ENCODE assay signal across 8 mouse cellular contexts in genomic region chr11:22710596-22710995, GRCm38 (mm10).
DNase-seq lines count a peak whose midpoint lies in the region; ATAC-seq and TF ChIP-seq lines count a peak whose summit lies in the region.

No protein-coding gene starts in this region.

- H3K9me3 ChIP-seq in liver, postnatal 0 days (ENCODE audit: low read length): no peaks in the 10 kb centered on the region

- DNase-seq in adrenal gland, postnatal 14 days: peak; percentile 61
- no peak for DNase-seq in adrenal gland, postnatal 10 days
- DNase-seq in left cerebral cortex, postnatal 10 days (ENCODE audit: extremely low spot score in 1 of 2, low spot score in 2 of 2): peak; percentile 22 to 35
- no peak for DNase-seq in left cerebral cortex, adult 8-10 months (ENCODE audit: low spot score in 2 of 2)
- DNase-seq in embryo, embryonic 11 days: peak; percentile 44
- DNase-seq in liver, postnatal 0 days: no peak
- peak; percentile 56 for DNase-seq in retina, embryonic 14.5 days (ENCODE audit: low spot score)
- no peak for DNase-seq in ovary, postnatal 14 days (ENCODE audit: low spot score)

- H3K4me1 ChIP-seq in liver, postnatal 0 days (ENCODE audit: insufficient read depth): no peaks in the 10 kb centered on the region

- WGBS in liver, postnatal 0 days (ENCODE audit: insufficient replicate concordance): 81% methylated on average over 2 of the region's 2 CpGs

- TF ChIP-seq CTCF in liver, postnatal 0 days (IDR thresholded peaks at IDR 0.05; ENCODE audit: low read depth): peak; percentile 63

- ATAC-seq in liver, postnatal 0 days: peak; percentile 53; the same call in 1 of the 2 replicates

- no peak for TF ChIP-seq EP300 in liver, postnatal 0 days (IDR thresholded peaks at IDR 0.05; ENCODE audit: low read depth)

- no peak overlapping the region for H3K27ac ChIP-seq in liver, postnatal 0 days (ENCODE audit: low read depth)

- intact Hi-C loops in left cerebral cortex, postnatal 10 days (cut with DNase I): no loop called here

- no peaks in the 10 kb centered on the region for H3K27me3 ChIP-seq in liver, postnatal 0 days (ENCODE audit: insufficient read depth, low read length)

- no peaks in the 10 kb centered on the region for H3K36me3 ChIP-seq in liver, postnatal 0 days (replicated peaks; ENCODE audit: insufficient read depth, low read length)

- H3K4me2 ChIP-seq in liver, postnatal 0 days (ENCODE audit: low read depth, low read length): no peak overlapping the region

- no peak overlapping the region for H3K4me3 ChIP-seq in liver, postnatal 0 days (ENCODE audit: low read depth, low read length)

- H3K9ac ChIP-seq in liver, postnatal 0 days (replicated peaks): no peak overlapping the region

Comparison
In these comparisons a context has a peak if more than half of its experiments do, and no peak if none do; other contexts are left out.
1. DNase-seq: peak in adrenal gland, postnatal 14 days (single experiment), left cerebral cortex, postnatal 10 days (2 of 2), embryo, embryonic 11 days (single experiment) and retina, embryonic 14.5 days (single experiment); none in adrenal gland, postnatal 10 days (single experiment), left cerebral cortex, adult 8-10 months (0 of 2), liver, postnatal 0 days (single experiment) and ovary, postnatal 14 days (single experiment).